Mouse (Mus musculus) lung, embryonic 15.5 days (tissue): Measurements from ENCODE around the gene Padi2. TPM values are rescaled to one million over a fixed set of nuclear protein-coding genes. Genes with fewer than 3 reads are reported as not detected.

ENCODE experiments used
- ATAC-seq: fragments of 200-750 bp; cut with Nextera tagmentation; 2 replicates; pipeline ENCODE4 v1.8.0; 2017; ENCODE audit warnings: moderate number of reproducible peaks, borderline replicate concordance; ENCODE audit not compliant: low FRiP score, low TSS enrichment; ENCODE audit errors: extremely low read depth
- H3K27ac ChIP-seq: fragments of 300-500 bp; sonication (generic); 2 replicates; pipeline ENCODE4 v1.5.1; 2015; ENCODE audit warnings: moderate library complexity, mild to moderate bottlenecking, inconsistent platforms
- H3K27me3 ChIP-seq: fragments of 300-500 bp; sonication (generic); 2 replicates; pipeline ENCODE4 v1.6.1; 2015; ENCODE audit warnings: inconsistent platforms
- H3K36me3 ChIP-seq: fragments of 300-500 bp; sonication (generic); 2 replicates; pipeline ENCODE4 v1.6.1; 2015; ENCODE audit warnings: inconsistent platforms
- H3K4me1 ChIP-seq: fragments of 300-500 bp; sonication (generic); 2 replicates; pipeline ENCODE4 v1.6.1; 2015; ENCODE audit warnings: inconsistent platforms
- H3K4me2 ChIP-seq: fragments of 300-500 bp; sonication (generic); 2 replicates; pipeline ENCODE4 v1.6.1; 2015; ENCODE audit warnings: inconsistent platforms, mild to moderate bottlenecking, moderate library complexity
- H3K4me3 ChIP-seq: fragments of 300-500 bp; sonication (generic); 2 replicates; pipeline ENCODE4 v1.5.1; 2015; ENCODE audit warnings: mild to moderate bottlenecking, inconsistent platforms
- H3K9ac ChIP-seq: fragments of 300-500 bp; sonication (generic); 2 replicates; pipeline ENCODE4 v1.6.1; 2015; ENCODE audit warnings: inconsistent platforms
- H3K9me3 ChIP-seq: fragments of 300-500 bp; sonication (generic); 2 replicates; pipeline ENCODE4 v1.6.1; 2016; ENCODE audit warnings: inconsistent platforms
- WGBS: fragments of 180-500 bp; shearing (Covaris S2); methylation state at CpG from one replicate; pipeline ENCODE4 v1.1.7; 2015; 5-methylcytosine and 5-hydroxymethylcytosine counted together
- polyA plus RNA-seq: library from polyadenylated mRNA; unstranded; fragments of >200 nt; fragmentation: Nextera tagmentation; extraction: Ambion mirVana; gene quantifications from 2 replicates; pipeline ENCODE4 v1.2.1, GENCODE M21; 2015

The Padi2 gene
- polyA plus RNA-seq, 1 experiment from 2014 or later, result 2.6 TPM

DNA sequence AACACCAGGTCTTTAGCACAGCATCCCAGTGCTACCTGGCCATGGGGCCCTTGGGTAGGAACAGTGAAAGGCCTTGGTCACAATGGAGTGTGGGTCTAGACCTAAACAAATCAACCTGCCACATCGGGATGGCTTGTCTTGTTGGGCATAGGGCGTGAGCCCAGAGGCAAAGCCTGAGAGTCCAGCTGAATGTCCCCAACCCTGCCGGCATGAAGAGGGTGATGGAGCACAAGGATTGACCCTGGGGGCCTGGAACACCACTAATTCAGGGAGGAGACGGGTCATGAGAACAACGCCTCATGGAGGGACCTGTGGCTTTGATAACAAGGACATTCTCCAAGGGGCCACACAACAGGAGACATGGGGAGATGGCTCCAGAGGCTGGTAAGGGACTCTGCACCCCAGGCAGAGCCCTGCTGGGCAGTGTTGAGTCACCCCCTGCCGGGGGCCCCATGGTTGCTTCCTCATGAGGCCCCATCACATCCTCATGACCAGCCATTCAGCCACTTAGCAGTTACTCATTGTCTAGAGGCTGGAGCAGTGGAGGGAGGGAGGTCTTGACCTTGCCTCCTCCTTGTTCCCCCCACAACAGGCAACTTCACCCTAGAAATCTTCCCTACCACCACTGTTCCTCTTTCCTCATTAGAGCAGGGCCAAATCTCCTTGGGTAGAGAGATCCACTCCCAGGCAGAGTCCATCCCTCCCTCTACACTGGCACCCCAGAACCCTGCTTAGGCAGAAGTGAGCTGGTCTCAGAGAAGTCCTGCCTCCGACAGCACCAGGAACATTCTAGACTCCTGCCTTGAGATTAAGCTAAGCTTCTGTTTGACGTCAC lies 34.1 kb upstream of the Padi2 start:
- Histone ChIP-seq H3K27ac (no peak overlapping the region), H3K9ac (no peak overlapping the region), H3K4me2 (no peak overlapping the region), H3K4me3 (no peak overlapping the region), H3K27me3 (no peaks in the 10 kb centered on the region; the same call in 1 of the 2 replicates), H3K36me3 (no peaks in the 10 kb centered on the region), H3K9me3 (no peaks in the 10 kb centered on the region), H3K4me1 (peaks cover 15% of the 10 kb centered on the region)
- 70% methylated on average over 8 of the region's 8 CpGs for WGBS
- ATAC-seq, result no peak

DNA sequence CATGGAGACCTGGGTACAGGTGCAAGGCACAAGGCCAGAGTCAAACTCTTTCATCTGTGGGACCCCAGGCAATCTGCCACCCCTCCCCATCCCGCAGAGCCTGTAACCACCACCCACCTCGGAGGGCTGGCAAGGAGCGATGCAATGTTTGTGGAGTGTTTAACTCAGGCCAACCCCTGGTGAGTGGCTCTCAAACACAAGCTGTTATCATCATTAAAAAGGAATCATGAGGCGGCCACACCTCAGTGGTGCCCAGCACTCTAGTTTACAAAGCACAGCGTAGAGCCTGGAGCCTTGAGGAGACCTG lies 33.5 kb upstream of the Padi2 start:
- no peaks in the 10 kb centered on the region for H3K9me3 ChIP-seq
- no peak overlapping the region for H3K4me2 ChIP-seq
- ATAC-seq, result no peak
- no peak overlapping the region for H3K4me3 ChIP-seq
- no peak overlapping the region for H3K27ac ChIP-seq
- WGBS, result 45% methylated on average over 5 of the region's 5 CpGs
- peaks cover 15% of the 10 kb centered on the region for H3K4me1 ChIP-seq
- no peak overlapping the region for H3K9ac ChIP-seq
- H3K27me3 ChIP-seq, result no peaks in the 10 kb centered on the region; the same call in 1 of the 2 replicates
- no peaks in the 10 kb centered on the region for H3K36me3 ChIP-seq

DNA sequence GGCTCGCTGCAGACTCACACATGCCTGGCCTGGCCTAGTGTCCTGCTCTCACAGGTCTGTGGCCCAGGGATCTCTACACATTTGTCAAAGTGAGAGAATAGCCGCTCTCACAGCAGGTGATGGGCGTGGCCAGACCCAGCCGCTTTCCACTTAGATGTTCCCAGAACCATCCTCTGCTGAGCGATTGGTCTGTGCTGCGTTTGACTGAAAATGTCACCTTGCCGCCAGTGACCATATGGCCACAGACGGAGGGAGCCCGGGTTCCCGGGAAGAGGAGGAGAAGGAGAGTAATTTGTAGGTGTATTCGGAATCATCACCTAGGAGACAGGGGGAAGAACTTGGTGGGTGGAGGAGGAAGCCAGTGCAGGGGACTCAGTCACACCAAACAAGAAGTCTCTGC lies 33.1 kb upstream of the Padi2 start:
- Histone ChIP-seq H3K9ac (no peak overlapping the region), H3K27ac (no peak overlapping the region), H3K36me3 (no peaks in the 10 kb centered on the region), H3K4me3 (no peak overlapping the region), H3K27me3 (no peaks in the 10 kb centered on the region; the same call in 1 of the 2 replicates), H3K4me1 (peaks cover 12% of the 10 kb centered on the region), H3K4me2 (no peak overlapping the region), H3K9me3 (no peaks in the 10 kb centered on the region)
- WGBS, result 37% methylated on average over 11 of the region's 11 CpGs
- ATAC-seq, result no peak

DNA sequence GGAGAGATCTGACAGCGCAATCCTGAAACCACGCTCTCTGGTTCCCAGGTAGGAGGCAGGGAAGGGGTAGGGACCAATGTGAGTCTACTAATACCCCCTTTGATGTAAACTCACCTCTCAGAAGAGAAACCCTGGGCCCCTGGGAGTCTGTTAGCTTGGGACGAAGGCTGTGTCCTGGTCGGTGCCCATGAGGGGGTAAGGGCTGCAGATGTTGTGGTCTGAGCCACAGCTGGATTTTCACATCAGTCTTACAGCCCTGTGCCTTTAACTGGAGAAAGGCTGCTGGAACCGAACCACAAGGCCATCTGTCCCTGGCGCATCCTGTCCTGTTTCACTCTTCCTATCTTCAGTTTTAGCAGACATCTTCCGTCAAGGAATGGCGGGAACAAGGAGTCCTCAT lies 30.0 kb upstream of the Padi2 start:
- no peak overlapping the region for H3K4me3 ChIP-seq
- H3K4me2 ChIP-seq, result no peak overlapping the region
- H3K36me3 ChIP-seq, result no peaks in the 10 kb centered on the region
- H3K9me3 ChIP-seq, result no peaks in the 10 kb centered on the region
- no peaks in the 10 kb centered on the region for H3K27me3 ChIP-seq
- ATAC-seq, result no peak
- no peak overlapping the region for H3K9ac ChIP-seq
- 77% methylated on average over 8 of the region's 8 CpGs for WGBS
- H3K4me1 ChIP-seq, result no peaks in the 10 kb centered on the region
- no peak overlapping the region for H3K27ac ChIP-seq

DNA sequence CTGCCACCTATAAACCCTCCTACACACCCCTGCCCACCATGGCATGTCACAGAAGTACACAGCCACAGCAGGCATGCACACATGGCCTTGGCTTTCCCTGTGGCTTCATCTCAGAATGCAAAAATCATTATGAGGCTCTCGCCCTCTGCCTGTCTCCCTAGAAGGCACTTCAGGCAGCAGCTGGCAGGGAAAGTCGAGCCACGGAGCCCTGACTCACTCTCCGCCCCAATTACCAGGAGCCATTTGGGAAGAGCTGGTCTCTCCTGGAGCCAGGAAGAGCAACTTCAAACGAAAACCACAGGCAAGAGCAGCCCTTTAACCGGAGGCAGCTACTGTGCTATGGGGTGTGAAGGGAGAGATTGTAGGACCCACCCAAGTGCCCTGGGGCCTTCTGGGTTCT lies 29.5 kb upstream of the Padi2 start:
- WGBS, result 55% methylated on average over 6 of the region's 6 CpGs

DNA sequence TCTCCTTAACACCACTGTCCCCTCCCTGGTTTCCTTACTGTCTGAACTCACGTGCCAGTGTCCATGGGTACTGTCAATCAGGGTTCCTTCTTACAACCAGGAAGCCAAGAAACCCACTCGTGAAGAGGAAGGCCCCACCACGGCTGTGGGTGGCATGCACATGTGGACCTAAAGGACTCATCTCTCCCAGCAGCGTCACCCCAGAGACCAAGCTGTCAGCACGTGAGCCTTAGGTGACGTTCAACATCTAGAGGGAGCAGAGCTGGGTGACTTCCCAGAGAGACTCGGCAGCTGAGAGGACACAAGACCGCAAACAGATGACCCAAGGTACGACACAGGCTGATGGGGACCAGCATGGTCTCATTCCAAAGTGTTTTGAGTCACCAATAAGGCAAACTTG lies 28.7 kb upstream of the Padi2 start:
- ATAC-seq, result no peak
- Histone ChIP-seq H3K9ac (no peak overlapping the region), H3K4me1 (no peaks in the 10 kb centered on the region), H3K27ac (no peak overlapping the region), H3K36me3 (no peaks in the 10 kb centered on the region), H3K27me3 (no peaks in the 10 kb centered on the region), H3K9me3 (no peaks in the 10 kb centered on the region), H3K4me2 (no peak overlapping the region), H3K4me3 (no peak overlapping the region)
- WGBS, result 79% methylated on average over 9 of the region's 9 CpGs

More for the DNA sequence above, 29.5 kb upstream of the Padi2 start:
- Histone ChIP-seq H3K27ac (no peak overlapping the region), H3K4me1 (no peaks in the 10 kb centered on the region), H3K27me3 (no peaks in the 10 kb centered on the region), H3K4me2 (no peak overlapping the region), H3K4me3 (no peak overlapping the region), H3K9ac (no peak overlapping the region), H3K36me3 (no peaks in the 10 kb centered on the region), H3K9me3 (no peaks in the 10 kb centered on the region)
- ATAC-seq, result no peak

DNA sequence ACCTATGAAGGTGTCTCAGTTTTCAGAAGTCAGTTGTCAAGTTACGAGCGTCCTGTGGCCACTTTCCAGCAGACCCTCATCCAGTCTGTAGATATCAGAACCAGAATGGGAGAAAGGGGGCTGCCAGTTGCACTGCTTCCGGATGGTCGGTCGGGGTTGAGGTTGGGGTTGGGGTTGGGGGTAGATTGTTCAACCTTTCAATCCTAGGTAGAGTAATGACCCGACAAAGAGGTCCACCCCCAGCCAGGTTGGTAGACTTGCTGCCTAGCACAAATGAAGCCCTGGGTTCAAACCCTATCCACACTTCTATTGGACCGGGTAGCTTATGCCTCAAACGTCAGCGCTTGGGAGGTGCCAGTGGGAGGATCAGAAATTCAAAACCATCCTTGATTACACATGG lies 27.5 kb upstream of the Padi2 start:
- Histone ChIP-seq H3K9ac (no peak overlapping the region), H3K27ac (no peak overlapping the region), H3K4me1 (no peaks in the 10 kb centered on the region), H3K36me3 (no peaks in the 10 kb centered on the region), H3K4me3 (no peak overlapping the region), H3K27me3 (no peaks in the 10 kb centered on the region), H3K9me3 (no peaks in the 10 kb centered on the region), H3K4me2 (no peak overlapping the region)
- no peak for ATAC-seq
- 88% methylated on average over 9 of the region's 9 CpGs for WGBS

DNA sequence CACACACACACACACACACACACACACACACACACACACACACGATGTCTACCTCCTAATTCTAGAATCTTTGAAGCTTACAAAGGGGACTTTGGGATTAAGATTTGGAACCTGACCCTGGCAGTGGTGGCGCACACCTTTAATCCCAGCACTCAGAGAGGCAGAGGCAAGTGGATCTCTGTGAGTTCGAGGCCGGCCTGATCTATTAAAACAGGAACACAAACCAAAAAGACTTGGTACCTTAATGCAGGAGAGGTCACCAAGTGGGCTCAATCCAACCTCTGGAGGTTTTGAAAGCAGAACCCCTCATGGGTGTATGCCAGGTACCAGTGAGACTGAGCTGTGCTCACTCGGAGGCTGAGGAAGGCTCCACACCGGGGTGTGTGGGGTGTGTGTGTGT lies 27.0 kb upstream of the Padi2 start:
- ATAC-seq, result no peak
- no peak overlapping the region for H3K9ac ChIP-seq
- no peaks in the 10 kb centered on the region for H3K36me3 ChIP-seq
- H3K4me2 ChIP-seq, result no peak overlapping the region
- H3K4me3 ChIP-seq, result no peak overlapping the region
- WGBS, result 87% methylated on average over 6 of the region's 6 CpGs
- H3K27me3 ChIP-seq, result no peaks in the 10 kb centered on the region
- no peak overlapping the region for H3K27ac ChIP-seq
- no peaks in the 10 kb centered on the region for H3K9me3 ChIP-seq
- H3K4me1 ChIP-seq, result no peaks in the 10 kb centered on the region

DNA sequence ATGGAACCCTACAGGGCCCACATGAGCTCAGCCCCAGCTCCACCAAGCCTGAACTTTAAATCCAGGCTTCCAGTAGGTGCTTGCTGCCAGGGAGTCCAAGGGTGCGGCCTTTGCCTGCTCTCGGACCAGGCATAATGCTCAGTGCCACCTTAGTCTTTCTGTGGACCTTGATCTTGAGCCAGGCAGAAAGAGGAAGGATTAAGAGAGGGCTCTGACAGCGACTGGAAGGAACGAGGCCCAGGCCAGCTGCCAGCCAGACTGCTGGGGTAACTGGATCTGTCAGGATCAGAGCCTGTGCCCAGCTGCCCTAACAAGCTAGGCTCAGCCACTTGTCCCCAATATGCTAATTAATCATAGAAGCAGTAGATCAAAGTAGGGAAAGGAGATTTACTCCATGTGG lies 26.4 kb upstream of the Padi2 start:
- WGBS, result 66% methylated on average over 4 of the region's 4 CpGs
- H3K4me2 ChIP-seq, result no peak overlapping the region
- no peak for ATAC-seq
- H3K4me1 ChIP-seq, result no peaks in the 10 kb centered on the region
- no peaks in the 10 kb centered on the region for H3K27me3 ChIP-seq
- H3K4me3 ChIP-seq, result no peak overlapping the region
- no peak overlapping the region for H3K9ac ChIP-seq
- H3K9me3 ChIP-seq, result no peaks in the 10 kb centered on the region
- no peaks in the 10 kb centered on the region for H3K36me3 ChIP-seq
- no peak overlapping the region for H3K27ac ChIP-seq

DNA sequence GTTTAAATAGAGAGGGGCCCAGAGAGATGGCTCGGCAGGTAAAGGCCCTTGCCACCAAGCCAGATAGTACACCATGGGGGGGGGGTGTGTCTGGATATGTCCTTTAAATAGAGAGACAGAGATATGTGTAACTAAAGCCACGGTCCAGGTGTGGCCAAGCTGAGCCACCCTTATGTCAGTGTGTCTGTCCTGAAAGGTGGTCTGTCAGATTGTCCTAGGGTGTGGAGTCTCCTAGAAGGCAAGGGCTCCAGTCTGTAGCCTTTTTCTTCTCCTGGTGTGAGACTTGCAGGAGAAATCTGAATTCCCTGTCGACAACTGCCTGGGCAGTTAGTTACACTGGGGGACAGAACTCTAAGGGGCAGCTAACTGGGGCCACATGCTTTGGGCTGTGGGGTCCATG lies 25.9 kb upstream of the Padi2 start:
- Histone ChIP-seq H3K27me3 (no peaks in the 10 kb centered on the region), H3K4me3 (no peak overlapping the region), H3K4me2 (no peak overlapping the region), H3K4me1 (no peaks in the 10 kb centered on the region), H3K27ac (no peak overlapping the region), H3K9ac (no peak overlapping the region), H3K9me3 (no peaks in the 10 kb centered on the region), H3K36me3 (no peaks in the 10 kb centered on the region)
- WGBS, result 66% methylated on average over 3 of the region's 3 CpGs
- no peak for ATAC-seq

DNA sequence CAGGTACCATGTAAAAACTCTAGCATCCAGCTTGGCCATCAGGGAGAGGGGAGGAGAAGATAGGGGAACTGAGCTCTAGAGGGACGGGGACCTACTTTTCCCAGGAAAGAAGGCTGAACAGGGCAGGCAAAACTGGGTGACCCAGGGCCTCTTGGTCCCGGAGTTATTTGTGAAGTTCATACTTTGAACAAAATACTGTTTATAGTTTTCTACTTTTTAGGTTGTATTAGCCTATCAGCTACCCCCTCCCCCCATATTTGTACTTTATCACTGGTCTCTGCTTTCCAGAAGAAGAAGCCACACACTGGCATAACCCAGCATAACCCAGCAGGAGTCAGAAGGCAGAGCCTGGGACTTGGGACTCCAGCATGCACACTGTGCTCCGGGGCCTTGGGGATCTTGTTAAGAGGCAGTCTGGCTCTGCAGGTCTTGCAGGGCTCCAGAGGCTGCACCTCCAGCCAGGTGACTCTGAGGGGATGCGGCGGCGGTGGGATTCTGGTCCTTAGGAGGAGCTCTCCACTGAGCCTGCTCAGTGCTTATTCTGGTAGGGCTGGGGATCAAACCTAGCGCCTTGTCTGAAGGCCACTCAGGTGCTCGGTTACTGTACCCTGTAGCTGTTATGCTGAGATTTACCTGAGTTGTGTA lies 25.0 kb upstream of the Padi2 start:
- Histone ChIP-seq H3K4me1 (no peaks in the 10 kb centered on the region), H3K9ac (no peak overlapping the region), H3K4me3 (no peak overlapping the region), H3K27ac (no peak overlapping the region), H3K27me3 (no peaks in the 10 kb centered on the region), H3K9me3 (no peaks in the 10 kb centered on the region), H3K4me2 (no peak overlapping the region), H3K36me3 (no peaks in the 10 kb centered on the region)
- 80% methylated on average over 8 of the region's 8 CpGs for WGBS
- no peak for ATAC-seq

DNA sequence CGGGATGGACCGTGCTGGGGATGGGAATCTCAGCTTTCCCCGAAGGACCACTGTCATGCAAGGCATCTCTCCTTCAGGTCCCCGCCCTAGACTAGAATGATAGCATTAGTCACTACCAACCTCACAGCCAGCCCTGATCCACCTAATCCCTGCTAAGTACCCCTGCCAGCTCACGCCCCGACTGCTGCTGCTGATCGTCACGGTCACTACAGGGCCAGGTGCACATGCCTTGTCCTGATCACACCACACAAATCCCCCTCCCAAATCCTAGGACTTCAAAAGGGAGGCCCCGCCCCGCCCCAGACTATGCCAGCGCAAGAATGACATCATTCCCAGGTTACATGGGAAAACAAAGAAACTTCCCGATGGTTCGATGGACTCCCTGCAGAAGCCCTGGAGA lies 24.4 kb upstream of the Padi2 start:
- Histone ChIP-seq H3K4me1 (no peaks in the 10 kb centered on the region), H3K9me3 (no peaks in the 10 kb centered on the region), H3K27me3 (no peaks in the 10 kb centered on the region), H3K9ac (no peak overlapping the region), H3K4me2 (no peak overlapping the region), H3K4me3 (no peak overlapping the region), H3K36me3 (no peaks in the 10 kb centered on the region), H3K27ac (no peak overlapping the region)
- no peak for ATAC-seq
- 90% methylated on average over 13 of the region's 13 CpGs for WGBS
